In genomic region chr1:39340156-39340555, GRCm38 (mm10) we compare ENCODE assay signal across 11 mouse cellular contexts. TPM values are rescaled to one million over a fixed set of nuclear protein-coding genes. Genes with fewer than 3 reads are reported as not detected.
DNase-seq lines count a peak whose midpoint lies in the region; TF ChIP-seq lines count a peak whose summit lies in the region.
"Had no signal": no experiment of that assay in that cellular context is flagged by ENCODE, and none has a peak within 500 bp of the region (broad histone marks: within the 10 kb centered on the region; RNA-seq: fewer than 3 reads in every experiment).

No protein-coding gene starts in this region.

- DNase-seq in layer of hippocampus, adult 2 months (ENCODE audit: low spot score in 2 of 2), result no peak
- no peak for DNase-seq in layer of hippocampus, postnatal 25 days (ENCODE audit: extremely low spot score in 1 of 2, low spot score in 1 of 2)
- DNase-seq in MEL (ENCODE audit: low read depth, low spot score), result peak; percentile 68
- DNase-seq in MEL-GATA-1-ER (ENCODE audit: extremely low read depth, low read depth), result peak; percentile 31
- peak; percentile 55 for DNase-seq in MN1 (ENCODE audit: low spot score)
- DNase-seq in lung, postnatal 36 days, result no peak
- DNase-seq in heart, postnatal 4 days, result no peak
- DNase-seq in kidney, postnatal 4 days, result no peak

- H3K79me2 ChIP-seq in MEL (ENCODE audit: control insufficient read depth, insufficient read depth, low read length, poor library complexity), result no peaks in the 10 kb centered on the region

- no peak for TF ChIP-seq CTCF in layer of hippocampus, adult 2 months (conservative IDR thresholded peaks at IDR 0.05)
- no peak for TF ChIP-seq CTCF in MEL (IDR thresholded peaks at IDR 0.05 in 2 of 3, conservative IDR thresholded peaks at IDR 0.05 in 1 of 3; ENCODE audit: control insufficient read depth in 1 of 3, insufficient read depth in 1 of 3, low read depth in 2 of 3, low read length in 3 of 3, poor library complexity in 1 of 3, severe bottlenecking in 1 of 3)

- peaks cover 0 to 7% of the 10 kb centered on the region in 2 experiments; a peak in 2 of 4 replicates for H3K4me1 ChIP-seq in MEL (ENCODE audit: control insufficient read depth in 1 of 2, insufficient read depth in 2 of 2, low read length in 2 of 2)

- no peak for TF ChIP-seq POLR2A in MEL (IDR thresholded peaks at IDR 0.05; ENCODE audit: control insufficient read depth in 1 of 2, insufficient read depth in 1 of 2, low read depth in 1 of 2, low read length in 2 of 2, poor library complexity in 1 of 2)

- peaks cover 0 to 7% of the 10 kb centered on the region in 2 experiments; a peak in 2 of 4 replicates for H3K36me3 ChIP-seq in MEL (ENCODE audit: control insufficient read depth in 1 of 2, insufficient read depth in 2 of 2, low read length in 2 of 2)
- H3K36me3 ChIP-seq: G1E had no signal

- TF ChIP-seq EP300 in MEL (IDR thresholded peaks at IDR 0.05; ENCODE audit: low read depth in 1 of 2, low read length in 2 of 2), result no peak

- peak overlapping the region; percentile 0; the same call in 1 of the 2 replicates for H3K27ac ChIP-seq in layer of hippocampus, adult 2 months
- H3K27ac ChIP-seq in MEL (ENCODE audit: control insufficient read depth, low read depth, low read length), result no peak overlapping the region

- no peak overlapping the region for H3K9ac ChIP-seq in MEL (ENCODE audit: control insufficient read depth, low read depth, low read length, poor library complexity, severe bottlenecking)

- no peak for TF ChIP-seq RAD21 in MEL (IDR thresholded peaks at IDR 0.05; ENCODE audit: low read depth, low read length)

- H3K4me3 ChIP-seq in layer of hippocampus, adult 2 months, result no peak overlapping the region
- no peak overlapping the region for H3K4me3 ChIP-seq in MEL (ENCODE audit: control insufficient read depth in 1 of 2, insufficient read depth in 1 of 2, low read depth in 2 of 2, low read length in 2 of 2)

- H3K9me3 ChIP-seq in MEL (replicated peaks; ENCODE audit: insufficient read depth, low read length), result no peaks in the 10 kb centered on the region
- H3K9me3 ChIP-seq: G1E had no signal

- H3K27me3 ChIP-seq in MEL (ENCODE audit: control insufficient read depth in 1 of 2, insufficient read depth in 2 of 2, low read length in 2 of 2), result peaks cover 4 to 8% of the 10 kb centered on the region in 2 experiments; a peak in 3 of 4 replicates
- H3K27me3 ChIP-seq: CH12.LX, Patski had no signal

TF ChIP-seq in MEL, 35 proteins besides CTCF, POLR2A, EP300 and RAD21:
- TF ChIP-seq HCFC1 (IDR thresholded peaks at IDR 0.05; ENCODE audit: low read depth, low read length), result no peak
- peak; percentile 26; the same call in 1 of the 2 replicates for TF ChIP-seq GATA1 (IDR thresholded peaks at IDR 0.05; ENCODE audit: low read depth, low read length)
TF ChIP-seq in MEL: peak in this region for 1.

RNA-seq across cellular contexts. Expression of gene Rpl31, which starts 27.5 kb away (rescaled TPM):
- 100 to 1,000 TPM; 538 to 549 TPM for total RNA-seq in layer of hippocampus, adult 2 months (2021)
- 100 to 1,000 TPM; 535 to 544 TPM for total RNA-seq in layer of hippocampus, postnatal 25 days (2021)
- 2,001 and 2,111 TPM in 2 replicates for total RNA-seq in MEL (2012; rRNA removed)
- polyA plus RNA-seq in MEL (2012; ENCODE audit: insufficient read depth in 1 of 2, insufficient read length in 2 of 2, low read depth in 1 of 2, low replicate concordance in 2 of 2, missing spikeins in 1 of 2), result 100 to 1,000 TPM in 1 of 2 experiments, not detected in 1; 848 TPM
- total RNA-seq in heart, postnatal 4 days (2021), result 100 to 1,000 TPM; 810 to 867 TPM

Comparison
In these comparisons a context has a peak if more than half of its experiments do, and no peak if none do; other contexts are left out.
1. DNase-seq: peak in MEL (single experiment), MEL-GATA-1-ER (single experiment) and MN1 (single experiment); none in layer of hippocampus, adult 2 months (0 of 2), layer of hippocampus, postnatal 25 days (0 of 2), lung, postnatal 36 days (single experiment), heart, postnatal 4 days (single experiment) and kidney, postnatal 4 days (0 of 2).